Mouse (Mus musculus): Measurements from ENCODE around the gene Prr5l.

GRCm38 (mm10) chr2:101781357-101781777, 101.5 kb downstream of the Prr5l start:
- TF ChIP-seq POLR2A (IDR thresholded peaks at IDR 0.05; ENCODE audit: insufficient read depth, low read depth, low read length) (no peak), CTCF (IDR thresholded peaks at IDR 0.05) (no peak), EP300 (IDR thresholded peaks at IDR 0.05; ENCODE audit: insufficient read depth, low read depth, low read length) (no peak)

Data from heart, adult 2 months (tissue).